Mouse (Mus musculus) WW6 (cell line): ENCODE data around the gene Lrrc25.

Experiments used
- DNase-seq: peaks from one replicate; pipeline ENCODE4 v3.0.0-alpha.2; 2013; ENCODE audit warnings: low read depth, low spot score

Lrrc25 gene

GRCm38 (mm10) chr8:70616645-70617044 is 690 bp downstream of the Lrrc25 start:
- DNase-seq, result no peak

GRCm38 (mm10) chr8:70617985-70618384 is 2.0 kb downstream of the Lrrc25 start:
- DNase-seq, result no peak

GRCm38 (mm10) chr8:70618888-70619334 is 3.0 kb downstream of the Lrrc25 start:
- no peak for DNase-seq

GRCm38 (mm10) chr8:70622220-70622619 is 6.3 kb downstream of the Lrrc25 start:
- DNase-seq, result no peak

- DNase-seq, result peak; percentile 75
Observed at GRCm38 (mm10) chr8:70625104-70625503, 9.1 kb downstream of the Lrrc25 start.

GRCm38 (mm10) chr8:70627041-70627440 is 11.1 kb downstream of the Lrrc25 start:
- no peak for DNase-seq

- no peak for DNase-seq
Observed at GRCm38 (mm10) chr8:70628986-70629490, 13.1 kb downstream of the Lrrc25 start.

- peak; percentile 94 for DNase-seq
Observed at GRCm38 (mm10) chr8:70629574-70630531, 13.9 kb downstream of the Lrrc25 start.

- no peak for DNase-seq
Observed at GRCm38 (mm10) chr8:70630532-70631381, 14.8 kb downstream of the Lrrc25 start.

- no peak for DNase-seq
Observed at GRCm38 (mm10) chr8:70631436-70631835, 15.5 kb downstream of the Lrrc25 start.

- no peak for DNase-seq
Observed at GRCm38 (mm10) chr8:70632346-70632892, 16.5 kb downstream of the Lrrc25 start, which contains the start of gene Gdf15. Gene Gdf15, minus strand, starts transcription at chr8:70632456.

- no peak for DNase-seq
Observed at GRCm38 (mm10) chr8:70634066-70634465, 18.1 kb downstream of the Lrrc25 start.

- DNase-seq, result no peak
Observed at GRCm38 (mm10) chr8:70635527-70635926, 19.6 kb downstream of the Lrrc25 start.

GRCm38 (mm10) chr8:70636838-70637237 is 20.9 kb downstream of the Lrrc25 start:
- DNase-seq, result no peak

- DNase-seq, result no peak
Observed at GRCm38 (mm10) chr8:70638752-70639151, 22.8 kb downstream of the Lrrc25 start.

- no peak for DNase-seq
Observed at GRCm38 (mm10) chr8:70643019-70643418, 27.1 kb downstream of the Lrrc25 start.

GRCm38 (mm10) chr8:70644065-70644464 is 28.1 kb downstream of the Lrrc25 start:
- peak; percentile 65 for DNase-seq

- DNase-seq, result no peak
Observed at GRCm38 (mm10) chr8:70645501-70646224, 29.7 kb downstream of the Lrrc25 start.

GRCm38 (mm10) chr8:70646369-70646768 is 30.4 kb downstream of the Lrrc25 start:
- DNase-seq, result no peak

- no peak for DNase-seq
Observed at GRCm38 (mm10) chr8:70646775-70647174, 30.8 kb downstream of the Lrrc25 start.
